Mouse (Mus musculus): ENCODE results near the gene Tomm5. TPM values are rescaled to one million over a fixed set of nuclear protein-coding genes. Genes with fewer than 3 reads are reported as not detected.
"Not testable (repeated sequence)": the region's sequence is repeated elsewhere in the genome, so short reads cannot be mapped to it uniquely, and the experiment has no call there.

Tomm5 gene
- total RNA-seq, 2 experiments from 2014 or later: 70.2 to 99.3 TPM

DNA sequence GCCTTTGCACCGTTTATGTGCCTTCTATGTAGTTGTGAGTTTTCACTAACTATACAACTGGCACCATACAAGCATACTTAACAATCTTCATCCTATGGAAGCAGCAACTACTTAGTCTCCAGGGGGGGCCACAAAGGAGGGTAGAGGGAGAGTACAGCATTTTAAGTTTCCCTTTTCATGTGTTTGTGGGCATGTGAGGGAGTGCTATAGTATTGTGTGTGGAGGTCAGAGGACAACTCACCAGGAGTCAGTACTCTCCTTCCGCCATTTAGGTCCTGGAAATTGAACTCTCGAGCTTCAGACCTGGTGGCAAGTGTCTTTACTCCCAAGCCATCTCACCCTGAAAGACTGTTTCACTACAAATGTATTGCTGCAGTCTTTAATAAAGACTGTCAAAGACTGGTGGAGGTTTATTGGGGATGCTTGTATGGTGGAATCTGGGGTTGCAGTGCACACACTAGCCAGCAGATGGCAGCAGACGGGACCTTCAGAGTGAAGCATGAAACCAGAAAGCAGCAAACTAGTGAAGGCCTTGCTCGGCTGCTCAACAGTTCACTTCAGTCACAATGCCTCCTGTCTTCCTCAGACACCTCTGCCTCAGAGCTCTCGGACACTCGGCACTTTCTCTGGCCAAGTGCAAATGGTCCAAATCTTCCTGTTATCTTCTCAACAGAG is 10.6 kb downstream of the Tomm5 start:
- intact Hi-C loops (cut with DNase I): loop anchor here (1.0 kb wide), 1 partner anchor 182 kb away; no protein-coding TSS in a partner anchor
- peak; percentile 94 for TF ChIP-seq CTCF (IDR thresholded peaks at IDR 0.05)
- peak; percentile 64 for DNase-seq

DNA sequence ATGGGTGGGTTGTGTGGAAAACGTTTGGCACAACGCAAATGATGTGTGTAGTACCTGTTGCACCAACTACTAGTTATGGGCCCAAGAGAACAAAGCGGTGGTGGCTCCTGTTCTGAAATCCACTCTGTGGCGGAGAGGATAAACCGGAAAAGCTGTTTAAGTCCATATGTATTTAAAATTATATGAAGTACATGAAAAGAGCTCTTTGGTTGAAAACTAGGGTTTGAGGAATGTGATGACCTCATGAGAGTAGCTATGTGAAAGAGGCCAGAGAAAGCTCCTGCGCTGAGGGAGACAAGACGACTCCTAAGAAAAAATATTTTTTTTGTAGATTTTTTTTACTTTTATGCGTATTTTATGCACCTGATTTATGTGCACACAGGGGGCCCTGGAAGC is 23.0 kb downstream of the Tomm5 start:
- Histone ChIP-seq H3K4me3 (peak overlapping the region; percentile 96), H3K27ac (peak overlapping the region; percentile 48)
- DNase-seq: no peak
- TF ChIP-seq CTCF (IDR thresholded peaks at IDR 0.05): no peak
- intact Hi-C loops (cut with DNase I): loop anchor here (5.0 kb wide), 1 partner anchor 68 kb away; the partner anchor contains the start of gene Polr1e

More for the DNA sequence above, 10.6 kb downstream of the Tomm5 start:
- H3K4me3 ChIP-seq: no peak overlapping the region
- no peak overlapping the region for H3K27ac ChIP-seq

DNA sequence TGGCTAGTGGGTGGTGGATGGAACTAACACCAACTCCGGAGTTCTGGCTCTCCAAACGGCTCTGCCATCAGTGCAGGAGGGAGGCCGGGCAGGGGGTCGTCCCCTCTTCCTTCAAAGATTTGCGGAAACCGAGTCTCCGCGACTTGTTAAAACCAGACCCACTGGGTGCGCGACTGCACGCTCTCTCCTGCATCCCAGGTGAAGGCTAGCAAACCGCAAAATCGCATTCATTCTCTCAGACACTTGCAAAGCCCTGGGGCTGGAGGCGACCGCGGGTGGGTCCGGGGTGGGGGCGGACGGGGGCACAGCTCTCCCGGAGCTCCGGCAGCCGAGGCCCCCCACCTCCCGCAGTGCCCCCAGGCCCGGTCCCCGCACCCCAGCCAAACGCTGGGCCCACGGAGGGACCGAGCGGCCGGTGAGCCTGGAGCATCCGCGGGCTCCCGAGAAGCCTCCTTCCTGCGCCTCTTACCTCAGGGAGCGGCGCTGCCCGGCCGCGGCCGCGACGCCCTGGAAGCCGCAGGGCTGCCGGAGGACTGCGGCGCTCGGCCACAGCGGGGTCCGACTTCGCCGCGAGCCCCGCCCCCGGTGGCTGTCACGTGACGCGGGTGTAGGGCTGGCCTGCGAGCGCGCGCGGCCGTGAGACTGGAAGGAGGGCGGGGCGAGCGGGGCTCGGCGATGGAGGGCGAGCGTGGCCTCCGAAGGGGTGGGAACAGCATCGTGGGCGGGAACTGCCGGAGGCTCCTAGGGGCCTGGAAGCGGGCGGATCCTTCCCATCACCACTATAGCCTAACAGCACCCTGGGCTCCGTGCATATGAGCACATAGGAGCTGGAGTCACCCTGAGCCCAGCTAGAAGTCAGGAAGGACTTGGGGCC is 23.7 kb downstream of the Tomm5 start, which contains the start of gene Fbxo10:
Gene Fbxo10, minus strand, starts transcription at position 584 of the 874 bp plus-strand sequence.
- intact Hi-C loops (cut with DNase I): loop anchor here (5.0 kb wide), 1 partner anchor 67 kb away; the partner anchor contains the start of gene Polr1e
- H3K27ac ChIP-seq: peak within 1 kb of the TSS; percentile 85
- H3K4me3 ChIP-seq: peak within 1 kb of the TSS; percentile 96
- no peak for TF ChIP-seq CTCF (IDR thresholded peaks at IDR 0.05)
- DNase-seq: peak; percentile 97

DNA sequence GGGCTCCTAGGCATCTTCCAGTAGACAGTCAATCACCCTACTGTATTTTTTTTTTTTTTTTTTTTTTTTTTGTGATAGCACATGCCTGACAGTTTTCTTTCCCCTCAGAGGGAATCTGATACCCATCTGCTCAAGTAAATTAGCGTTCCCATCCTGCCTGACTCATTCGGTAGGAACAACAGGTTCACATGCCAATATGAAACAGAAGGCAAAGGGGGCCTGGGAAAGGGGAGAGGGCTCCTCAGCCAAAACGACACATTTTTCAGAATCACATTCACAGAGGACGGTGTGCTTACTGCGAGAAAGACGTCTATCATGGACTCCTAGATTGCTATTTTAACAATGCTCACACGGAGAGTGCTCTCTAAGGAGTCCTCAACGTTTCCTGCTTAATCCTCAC is 24.4 kb downstream of the Tomm5 start:
- no peak for DNase-seq
- Histone ChIP-seq H3K4me3 (peak overlapping the region; percentile 96), H3K27ac (peak overlapping the region; percentile 85; the same call in 1 of the 2 replicates)
- TF ChIP-seq CTCF (IDR thresholded peaks at IDR 0.05): no peak
- intact Hi-C loops (cut with DNase I): loop anchor here (5.0 kb wide), 1 partner anchor 66 kb away; the partner anchor contains the start of gene Polr1e

DNA sequence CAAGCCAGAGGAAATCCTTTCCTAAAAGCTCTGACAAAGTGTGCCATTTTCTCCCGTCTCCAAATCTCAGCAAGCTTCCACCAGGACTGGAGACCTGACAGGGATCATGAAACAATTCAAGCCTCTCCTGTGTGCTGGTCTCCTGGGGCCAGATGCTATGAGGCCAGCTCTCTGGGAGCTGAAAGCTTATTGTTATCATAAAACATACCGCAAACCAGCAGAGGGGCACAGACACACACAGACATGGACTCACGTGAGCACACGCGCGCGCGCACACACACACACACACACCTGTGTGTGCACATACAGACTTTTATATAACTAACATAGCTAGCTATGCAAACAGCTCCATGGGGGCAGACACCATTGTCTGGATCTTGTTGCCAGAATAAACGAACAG is 25.0 kb downstream of the Tomm5 start:
- intact Hi-C loops (cut with DNase I): loop anchor here (5.0 kb wide), 1 partner anchor 66 kb away; the partner anchor contains the start of gene Polr1e
- no peak for TF ChIP-seq CTCF (IDR thresholded peaks at IDR 0.05)
- Histone ChIP-seq H3K4me3 (0 out of 2 replicates have a peak overlapping the region, but pooled peaks have one; percentile 96), H3K27ac (no peak overlapping the region)
- DNase-seq: no peak

DNA sequence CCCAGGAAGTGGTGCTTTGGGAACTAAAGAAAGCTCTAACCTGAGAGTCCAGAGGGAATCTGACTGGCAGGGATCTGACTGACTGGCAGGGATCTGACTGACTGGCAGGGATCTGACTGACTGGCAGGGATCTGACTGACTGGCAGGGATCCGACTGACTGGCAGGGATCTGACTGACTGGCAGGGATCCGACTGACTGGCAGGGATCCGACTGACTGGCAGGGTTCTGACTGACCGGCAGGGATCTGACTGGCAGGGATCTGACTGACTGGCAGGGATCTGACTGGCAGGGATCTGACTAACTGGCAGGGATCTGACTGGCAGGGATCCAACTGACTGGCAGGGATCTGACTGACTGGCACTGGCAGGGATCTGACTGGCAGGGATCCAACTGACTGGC is 26.9 kb downstream of the Tomm5 start:
- not testable (repeated sequence) for H3K27ac ChIP-seq, H3K4me3 ChIP-seq
- DNase-seq: peak; percentile 54
- intact Hi-C loops (cut with DNase I): loop anchor here (5.0 kb wide), 1 partner anchor 64 kb away; the partner anchor contains the start of gene Polr1e

DNA sequence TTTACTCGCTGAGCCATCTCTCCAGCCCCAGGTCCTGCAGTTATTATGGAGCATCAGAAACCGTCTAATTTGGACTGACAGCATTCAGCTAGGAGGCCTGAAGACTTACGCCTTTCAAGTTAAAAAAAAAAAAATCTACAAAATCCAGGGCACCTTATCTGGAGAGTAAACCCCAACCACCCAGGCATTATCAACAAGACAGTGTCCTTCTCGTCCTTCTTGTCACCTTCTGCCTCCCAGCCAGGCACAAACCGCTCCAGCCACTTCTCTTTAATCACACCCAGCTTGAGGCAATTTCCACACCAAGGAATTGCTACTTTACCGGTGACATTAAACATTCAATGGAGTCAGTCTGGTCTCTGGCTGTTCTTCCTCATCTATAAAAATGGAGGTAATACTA is 34.4 kb downstream of the Tomm5 start:
- H3K4me3 ChIP-seq: no peak overlapping the region
- H3K27ac ChIP-seq: no peak overlapping the region
- intact Hi-C loops (cut with DNase I): no loop called here
- TF ChIP-seq CTCF (IDR thresholded peaks at IDR 0.05): no peak
- no peak for DNase-seq

DNA sequence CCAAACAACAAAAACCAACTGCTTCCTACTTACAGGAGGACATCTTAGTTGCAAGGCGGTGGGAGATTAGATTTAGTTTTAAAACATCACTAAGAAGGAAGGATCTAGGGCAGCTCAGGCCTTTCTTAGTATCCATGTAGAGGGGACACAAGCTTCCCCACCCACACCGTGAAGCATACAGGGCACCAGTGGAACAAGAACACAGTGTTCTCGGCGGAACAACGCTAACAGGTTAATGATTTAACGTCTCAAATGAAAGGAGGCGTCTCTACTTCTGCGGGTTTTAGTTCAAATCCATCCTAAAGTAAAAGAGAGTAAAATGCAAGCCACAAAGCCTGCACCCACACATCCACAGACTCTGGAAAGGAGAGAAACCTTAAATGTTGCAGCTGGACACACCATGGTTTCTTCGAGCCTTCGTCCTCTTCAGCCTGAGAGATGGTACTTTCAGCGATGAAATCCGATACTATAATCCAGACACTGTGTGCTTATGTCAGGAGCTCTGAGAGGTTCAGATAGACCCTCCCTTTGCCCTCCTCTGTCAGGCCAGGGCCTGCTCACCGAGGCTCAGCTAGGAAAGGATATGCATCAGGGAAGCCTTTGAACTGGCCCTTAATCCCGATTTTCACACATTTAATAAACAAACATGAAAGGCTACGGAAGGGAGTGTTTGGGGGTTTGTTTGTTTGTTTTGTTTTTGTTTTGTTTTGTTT is 35.5 kb downstream of the Tomm5 start:
- no peak overlapping the region for H3K4me3 ChIP-seq
- no peak for DNase-seq
- no peak for TF ChIP-seq CTCF (IDR thresholded peaks at IDR 0.05)
- intact Hi-C loops (cut with DNase I): no loop called here
- H3K27ac ChIP-seq: no peak overlapping the region

DNA sequence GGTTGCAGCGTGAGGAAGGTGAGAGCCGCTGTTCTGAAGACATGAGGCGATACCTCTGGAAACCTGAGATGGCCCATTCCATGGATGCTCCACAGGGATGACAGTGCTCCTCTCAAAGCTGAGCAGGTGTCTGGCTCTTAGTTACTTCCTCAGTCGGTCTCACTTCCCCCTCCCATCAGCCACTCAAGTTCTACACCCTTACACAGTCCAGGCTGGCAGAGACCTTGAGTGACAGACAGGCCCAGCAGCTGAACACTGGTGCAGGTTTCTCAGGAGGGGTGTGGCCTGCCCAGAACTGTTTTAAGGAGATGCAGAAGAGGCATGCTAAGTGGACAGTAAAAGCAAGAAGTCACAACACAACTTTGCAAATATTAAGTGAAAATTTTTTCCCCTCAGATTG is 40.2 kb downstream of the Tomm5 start:
- intact Hi-C loops (cut with DNase I): no loop called here
- Histone ChIP-seq H3K4me3 (no peak overlapping the region), H3K27ac (no peak overlapping the region)
- no peak for DNase-seq
- TF ChIP-seq CTCF (IDR thresholded peaks at IDR 0.05): no peak

DNA sequence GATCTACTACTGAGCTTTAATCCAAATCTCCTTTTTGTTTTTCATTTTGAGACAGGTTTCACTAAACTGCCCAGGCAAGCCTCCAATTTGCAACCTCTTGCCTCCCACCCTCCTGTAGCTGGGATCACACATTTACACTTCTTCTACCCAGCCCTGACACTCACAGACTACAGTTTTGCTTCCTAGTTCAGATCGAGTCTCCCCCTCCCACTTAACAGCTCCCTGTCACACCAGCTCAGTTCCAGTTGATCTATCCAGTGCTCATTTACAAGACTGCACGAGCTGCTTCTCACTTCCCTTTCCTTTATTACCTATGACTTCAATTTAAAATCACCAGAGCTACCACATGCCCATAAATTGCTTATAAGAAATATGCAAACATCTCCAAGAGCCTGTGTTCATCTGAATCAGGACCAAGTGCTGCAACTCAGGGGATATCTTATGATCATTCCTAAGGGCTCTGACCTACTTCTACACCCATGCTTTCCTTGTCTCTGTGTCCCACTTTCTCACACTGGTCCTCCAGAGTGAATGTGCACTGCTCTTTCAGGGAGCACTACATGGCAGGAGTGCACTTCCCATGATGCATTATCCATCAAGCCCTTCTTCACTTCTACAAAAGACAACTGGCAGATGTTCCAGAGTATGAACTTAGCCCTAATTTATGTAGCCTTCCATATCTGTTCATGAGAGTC is 41.7 kb downstream of the Tomm5 start:
- DNase-seq: no peak
- TF ChIP-seq CTCF (IDR thresholded peaks at IDR 0.05): no peak
- H3K4me3 ChIP-seq: no peak overlapping the region
- H3K27ac ChIP-seq: no peak overlapping the region
- intact Hi-C loops (cut with DNase I): no loop called here

DNA sequence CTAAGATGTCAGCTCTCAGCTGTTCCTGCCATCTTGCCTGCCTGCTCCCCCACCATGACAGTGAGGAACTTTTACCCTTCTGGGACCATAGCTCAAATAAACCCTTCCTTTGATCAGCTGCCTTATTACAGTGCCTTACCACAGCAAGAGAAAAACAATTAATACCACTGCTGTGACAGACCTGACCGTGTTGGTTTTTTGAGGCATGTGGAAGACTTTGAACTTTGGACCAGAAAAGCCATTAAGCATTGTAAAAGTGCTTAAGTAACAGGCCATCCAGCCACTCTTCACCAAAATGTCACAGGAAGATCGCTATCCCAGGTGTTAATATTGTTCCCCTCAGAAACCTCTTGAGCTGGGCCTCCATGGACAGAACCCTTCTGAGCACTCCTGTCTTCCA is 43.3 kb downstream of the Tomm5 start:
- TF ChIP-seq CTCF (IDR thresholded peaks at IDR 0.05): no peak

DNA sequence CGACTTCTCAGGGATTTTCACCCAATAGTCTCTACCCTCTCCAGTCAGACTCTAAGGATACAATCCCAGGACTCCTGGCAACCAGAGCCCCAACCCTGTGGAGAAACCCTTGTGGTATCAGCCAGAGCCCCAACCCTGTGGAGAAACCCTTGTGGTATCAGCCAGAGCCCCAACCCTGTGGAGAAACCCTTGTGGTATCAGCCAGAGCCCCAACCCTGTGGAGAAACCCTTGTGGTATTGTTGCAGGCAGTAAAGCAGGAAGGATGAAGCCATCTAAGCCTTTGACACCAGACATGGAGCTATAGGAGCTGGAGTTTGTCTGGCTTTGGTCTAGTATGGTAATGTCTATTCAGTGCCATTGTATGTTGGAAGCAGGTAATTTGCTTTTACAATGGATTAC is 44.1 kb downstream of the Tomm5 start:
- DNase-seq; intact Hi-C loops (cut with DNase I); H3K4me3 ChIP-seq; H3K27ac ChIP-seq: not testable (repeated sequence)

More for the DNA sequence above, 43.3 kb downstream of the Tomm5 start:
- DNase-seq: no peak
- intact Hi-C loops (cut with DNase I): no loop called here
- no peak overlapping the region for H3K27ac ChIP-seq
- H3K4me3 ChIP-seq: no peak overlapping the region
